ENCODE assay signal across 13 mouse cellular contexts in genomic region chr12:104584408-104584807, GRCm38 (mm10).
A peak's percentile ranks its signal among the peaks of the same experiment; 100 is the strongest.
DNase-seq lines count a peak whose midpoint lies in the region; ATAC-seq and TF ChIP-seq lines count a peak whose summit lies in the region.
"Had no signal": no experiment of that assay in that cellular context is flagged by ENCODE, and none has a peak within 500 bp of the region (broad histone marks: within the 10 kb centered on the region; RNA-seq: fewer than 3 reads in every experiment).

No protein-coding gene starts in this region.

- peaks cover 8% of the 10 kb centered on the region for H3K4me1 ChIP-seq in heart, embryonic 10.5 days
- H3K4me1 ChIP-seq in liver, embryonic 11.5 days (replicated peaks; ENCODE audit: control insufficient read depth, insufficient read depth, low read length) = no peaks in the 10 kb centered on the region
- peaks cover 29% of the 10 kb centered on the region for H3K4me1 ChIP-seq in embryonic facial prominence, embryonic 13.5 days
- no peaks in the 10 kb centered on the region; the same call in 1 of the 2 replicates for H3K4me1 ChIP-seq in midbrain, embryonic 13.5 days (replicated peaks)
- H3K4me1 ChIP-seq: liver, embryonic 15.5 days had no signal

- TF ChIP-seq CTCF in gastrocnemius, adult 2 months (IDR thresholded peaks at IDR 0.05) = no peak

- H3K36me3 ChIP-seq in heart, embryonic 10.5 days = no peaks in the 10 kb centered on the region
- no peaks in the 10 kb centered on the region for H3K36me3 ChIP-seq in liver, embryonic 11.5 days (ENCODE audit: control insufficient read depth, insufficient read depth, low read length)
- H3K36me3 ChIP-seq in embryonic facial prominence, embryonic 13.5 days = no peaks in the 10 kb centered on the region
- H3K36me3 ChIP-seq in midbrain, embryonic 13.5 days = no peaks in the 10 kb centered on the region
- H3K36me3 ChIP-seq: liver, embryonic 15.5 days had no signal

- H3K4me2 ChIP-seq in liver, embryonic 11.5 days = peak overlapping the region; percentile 20; the same call in 1 of the 2 replicates
- H3K4me2 ChIP-seq in embryonic facial prominence, embryonic 13.5 days = peak overlapping the region; percentile 36
- H3K4me2 ChIP-seq in midbrain, embryonic 13.5 days (replicated peaks) = peak overlapping the region; percentile 26
- H3K4me2 ChIP-seq: liver, embryonic 15.5 days had no signal

- H3K4me3 ChIP-seq in heart, embryonic 10.5 days = peak overlapping the region; percentile 22; the same call in 1 of the 2 replicates
- no peak overlapping the region for H3K4me3 ChIP-seq in liver, embryonic 11.5 days (ENCODE audit: low read depth, low read length)
- no peak overlapping the region for H3K4me3 ChIP-seq in embryonic facial prominence, embryonic 13.5 days
- no peak overlapping the region for H3K4me3 ChIP-seq in midbrain, embryonic 13.5 days (replicated peaks)
- no peak overlapping the region for H3K4me3 ChIP-seq in gastrocnemius, adult 2 months
- H3K4me3 ChIP-seq: liver, embryonic 15.5 days had no signal

- H3K27ac ChIP-seq in heart, embryonic 10.5 days = 0 out of 2 replicates have a peak overlapping the region, but pooled peaks have one; percentile 6
- no peak overlapping the region for H3K27ac ChIP-seq in liver, embryonic 11.5 days (ENCODE audit: low read depth, low read length)
- no peak overlapping the region for H3K27ac ChIP-seq in embryonic facial prominence, embryonic 13.5 days
- no peak overlapping the region for H3K27ac ChIP-seq in midbrain, embryonic 13.5 days
- H3K27ac ChIP-seq in gastrocnemius, adult 2 months = no peak overlapping the region
- H3K27ac ChIP-seq: liver, embryonic 15.5 days had no signal

- H3K9ac ChIP-seq in liver, embryonic 11.5 days (ENCODE audit: low read depth, low read length) = no peak overlapping the region
- 0 out of 2 replicates have a peak overlapping the region, but pooled peaks have one; percentile 36 for H3K9ac ChIP-seq in embryonic facial prominence, embryonic 13.5 days
- H3K9ac ChIP-seq in midbrain, embryonic 13.5 days (replicated peaks) = no peak overlapping the region
- H3K9ac ChIP-seq: liver, embryonic 15.5 days had no signal

- 65% methylated on average over 9 of the region's 9 CpGs for WGBS in heart, embryonic 10.5 days
- 71% methylated on average over 9 of the region's 9 CpGs for WGBS in liver, embryonic 11.5 days
- WGBS in embryonic facial prominence, embryonic 13.5 days = 57% methylated on average over 9 of the region's 9 CpGs
- 65% methylated on average over 9 of the region's 9 CpGs for WGBS in midbrain, embryonic 13.5 days

- H3K27me3 ChIP-seq in heart, embryonic 10.5 days (ENCODE audit: insufficient read depth, poor library complexity, severe bottlenecking) = peaks cover 64% of the 10 kb centered on the region
- H3K27me3 ChIP-seq in liver, embryonic 11.5 days (replicated peaks; ENCODE audit: control insufficient read depth, insufficient read depth, low read length) = no peaks in the 10 kb centered on the region
- H3K27me3 ChIP-seq in embryonic facial prominence, embryonic 13.5 days = peaks cover 34% of the 10 kb centered on the region
- H3K27me3 ChIP-seq in midbrain, embryonic 13.5 days = peaks cover 9% of the 10 kb centered on the region; the same call in 1 of the 2 replicates
- H3K27me3 ChIP-seq: liver, embryonic 15.5 days had no signal

- intact Hi-C loops in heart, postnatal 36 days (cut with DNase I) = no loop called here
- intact Hi-C loops in gastrocnemius, adult 2 months (cut with DNase I) = no loop called here

- no peaks in the 10 kb centered on the region for H3K9me3 ChIP-seq in heart, embryonic 10.5 days
- H3K9me3 ChIP-seq in liver, embryonic 11.5 days (ENCODE audit: control insufficient read depth, low read length) = no peaks in the 10 kb centered on the region
- H3K9me3 ChIP-seq in embryonic facial prominence, embryonic 13.5 days = no peaks in the 10 kb centered on the region
- H3K9me3 ChIP-seq in midbrain, embryonic 13.5 days = no peaks in the 10 kb centered on the region
- H3K9me3 ChIP-seq: liver, embryonic 15.5 days had no signal

- no peak for ATAC-seq in liver, embryonic 11.5 days (replicated peaks; ENCODE audit: low FRiP score)
- ATAC-seq in embryonic facial prominence, embryonic 13.5 days (ENCODE audit: insufficient number of reproducible peaks, insufficient read depth, low FRiP score, low TSS enrichment, low read depth) = no peak
- ATAC-seq in midbrain, embryonic 13.5 days = no peak
- ATAC-seq: inflammation-experienced regulatory T-cells, adult 6 months had no signal

- DNase-seq in heart, embryonic 10.5 days (ENCODE audit: low spot score) = no peak
- no peak for DNase-seq in heart, postnatal 36 days
- no peak for DNase-seq in liver, embryonic 11.5 days (ENCODE audit: low spot score)
- DNase-seq in liver = no peak
- no peak for DNase-seq in gastrocnemius, adult 2 months
- no peak for DNase-seq in natural killer cell, adult 2 months (ENCODE audit: low spot score in 2 of 2)
- DNase-seq: adrenal gland, postnatal 25 days; cerebellum, adult 11-12 months; layer of hippocampus, postnatal 36 days had no signal
